Mouse (Mus musculus) liver, embryonic 13.5 days (tissue): ENCODE data around the gene Pdss2. TPM values are rescaled to one million over a fixed set of nuclear protein-coding genes. Genes with fewer than 3 reads are reported as not detected.
A peak's percentile ranks its signal among the peaks of the same experiment; 100 is the strongest.

Source experiments
- ATAC-seq: fragments of 200-750 bp; cut with Nextera tagmentation; 2 replicates; pipeline ENCODE4 v1.8.0; 2017; ENCODE audit warnings: low read depth, mild to moderate bottlenecking, moderate number of reproducible peaks, moderate library complexity
- DNase-seq: peaks from one replicate; pipeline ENCODE4 v3.0.0; 2022
- H3K27ac ChIP-seq: fragments of 300-500 bp; sonication (generic); 2 replicates; pipeline ENCODE4 v1.5.1; 2015; ENCODE audit warnings: moderate library complexity, mild to moderate bottlenecking, inconsistent platforms
- H3K27me3 ChIP-seq: fragments of 300-500 bp; sonication (generic); 2 replicates; pipeline ENCODE4 v1.6.1; 2015; ENCODE audit warnings: mild to moderate bottlenecking, inconsistent platforms
- H3K36me3 ChIP-seq: fragments of 300-500 bp; sonication (generic); 2 replicates; pipeline ENCODE4 v1.6.1; 2015; ENCODE audit warnings: mild to moderate bottlenecking, inconsistent platforms
- H3K4me1 ChIP-seq: fragments of 300-500 bp; sonication (generic); replicated peaks from 2 replicates; pipeline ENCODE4 v1.6.1; 2015; ENCODE audit warnings: inconsistent platforms
- H3K4me2 ChIP-seq: fragments of 300-500 bp; sonication (generic); 2 replicates; pipeline ENCODE4 v1.6.1; 2015; ENCODE audit warnings: inconsistent platforms, mild to moderate bottlenecking, moderate library complexity
- H3K4me3 ChIP-seq: fragments of 300-500 bp; sonication (generic); replicated peaks from 2 replicates; pipeline ENCODE4 v1.5.1; 2015; ENCODE audit warnings: mild to moderate bottlenecking, inconsistent platforms
- H3K9ac ChIP-seq: fragments of 300-500 bp; sonication (generic); 2 replicates; pipeline ENCODE4 v1.6.1; 2015; ENCODE audit warnings: mild to moderate bottlenecking, inconsistent platforms
- H3K9me3 ChIP-seq: fragments of 300-500 bp; sonication (generic); replicated peaks from 2 replicates; pipeline ENCODE4 v1.6.1; 2016; ENCODE audit warnings: inconsistent platforms
- WGBS: fragments of 180-500 bp; shearing (Covaris S2); methylation state at CpG from one replicate; pipeline ENCODE4 v1.1.7; 2015; ENCODE audit not compliant: insufficient replicate concordance; 5-methylcytosine and 5-hydroxymethylcytosine counted together
- polyA plus RNA-seq: library from polyadenylated mRNA; unstranded; fragments of >200 nt; fragmentation: Nextera tagmentation; extraction: Ambion mirVana; gene quantifications from 2 replicates; pipeline ENCODE4 v1.2.1, GENCODE M21; 2015

The Pdss2 gene
- polyA plus RNA-seq, 1 experiment from 2014 or later, result 9.0 TPM

- Histone ChIP-seq H3K27ac (no peak overlapping the region), H3K9ac (no peak overlapping the region), H3K27me3 (no peaks in the 10 kb centered on the region), H3K4me2 (no peak overlapping the region), H3K4me1 (peaks cover 13% of the 10 kb centered on the region; the same call in 1 of the 2 replicates), H3K36me3 (no peaks in the 10 kb centered on the region), H3K4me3 (no peak overlapping the region), H3K9me3 (no peaks in the 10 kb centered on the region)
- ATAC-seq (no peak), DNase-seq (no peak)
- WGBS, result 49% methylated on average over 8 of the region's 8 CpGs
Measured at GRCm38 (mm10) chr10:43277266-43278145, 56.2 kb downstream of the Pdss2 start.

- Histone ChIP-seq H3K4me1 (peaks cover 13% of the 10 kb centered on the region; the same call in 1 of the 2 replicates), H3K9me3 (no peaks in the 10 kb centered on the region), H3K4me2 (no peak overlapping the region), H3K36me3 (no peaks in the 10 kb centered on the region), H3K4me3 (no peak overlapping the region), H3K9ac (no peak overlapping the region), H3K27me3 (no peaks in the 10 kb centered on the region), H3K27ac (no peak overlapping the region)
- ATAC-seq, result no peak
- DNase-seq, result no peak
- 62% methylated on average over 5 of the region's 5 CpGs for WGBS
Measured at GRCm38 (mm10) chr10:43279637-43280288, 58.5 kb downstream of the Pdss2 start.

- WGBS, result 70% methylated on average over 1 of the region's 1 CpGs
- DNase-seq (no peak), ATAC-seq (no peak)
- Histone ChIP-seq H3K4me1 (peaks cover 38% of the 10 kb centered on the region), H3K27ac (no peak overlapping the region), H3K9ac (no peak overlapping the region), H3K27me3 (no peaks in the 10 kb centered on the region), H3K4me3 (no peak overlapping the region), H3K4me2 (no peak overlapping the region), H3K36me3 (no peaks in the 10 kb centered on the region), H3K9me3 (no peaks in the 10 kb centered on the region)
Measured at GRCm38 (mm10) chr10:43285541-43285940, 64.3 kb downstream of the Pdss2 start.

- H3K4me3 ChIP-seq, result 0 out of 2 replicates have a peak overlapping the region, but pooled peaks have one; percentile 6
- peaks cover 70% of the 10 kb centered on the region for H3K4me1 ChIP-seq
- no peaks in the 10 kb centered on the region for H3K36me3 ChIP-seq
- H3K9ac ChIP-seq, result peak overlapping the region; percentile 27; the same call in 1 of the 2 replicates
- peak overlapping the region; percentile 53 for H3K4me2 ChIP-seq
- WGBS, result 16% methylated on average over 2 of the region's 2 CpGs
- H3K27me3 ChIP-seq, result no peaks in the 10 kb centered on the region
- no peaks in the 10 kb centered on the region for H3K9me3 ChIP-seq
- peak overlapping the region; percentile 88 for H3K27ac ChIP-seq
- ATAC-seq (peak; percentile 82), DNase-seq (peak; percentile 50)
Measured at GRCm38 (mm10) chr10:43290638-43291230, 69.4 kb downstream of the Pdss2 start.

- Histone ChIP-seq H3K27ac (peak overlapping the region; percentile 88), H3K9ac (peak overlapping the region; percentile 27), H3K4me1 (peaks cover 70% of the 10 kb centered on the region), H3K4me3 (0 out of 2 replicates have a peak overlapping the region, but pooled peaks have one; percentile 6), H3K9me3 (no peaks in the 10 kb centered on the region), H3K4me2 (peak overlapping the region; percentile 53), H3K36me3 (no peaks in the 10 kb centered on the region), H3K27me3 (no peaks in the 10 kb centered on the region)
- DNase-seq (peak; percentile 42), ATAC-seq (peak; percentile 87)
- 50% methylated on average over 2 of the region's 2 CpGs for WGBS
Measured at GRCm38 (mm10) chr10:43291333-43291736, 70.0 kb downstream of the Pdss2 start.

GRCm38 (mm10) chr10:43292454-43292853, 71.2 kb downstream of the Pdss2 start:
- DNase-seq (peak; percentile 22), ATAC-seq (no peak)
- Histone ChIP-seq H3K36me3 (no peaks in the 10 kb centered on the region), H3K9me3 (no peaks in the 10 kb centered on the region), H3K27me3 (no peaks in the 10 kb centered on the region), H3K4me2 (0 out of 2 replicates have a peak overlapping the region, but pooled peaks have one; percentile 53), H3K9ac (no peak overlapping the region), H3K27ac (peak overlapping the region; percentile 88), H3K4me3 (no peak overlapping the region), H3K4me1 (peaks cover 63% of the 10 kb centered on the region)
- WGBS, result 52% methylated on average over 4 of the region's 4 CpGs

GRCm38 (mm10) chr10:43294331-43294730, 73.0 kb downstream of the Pdss2 start:
- H3K4me3 ChIP-seq, result no peak overlapping the region
- H3K36me3 ChIP-seq, result no peaks in the 10 kb centered on the region
- H3K27me3 ChIP-seq, result no peaks in the 10 kb centered on the region
- no peak overlapping the region for H3K9ac ChIP-seq
- ATAC-seq (no peak), DNase-seq (no peak)
- H3K4me1 ChIP-seq, result peaks cover 49% of the 10 kb centered on the region
- no peak overlapping the region for H3K27ac ChIP-seq
- no peaks in the 10 kb centered on the region for H3K9me3 ChIP-seq
- 85% methylated on average over 4 of the region's 4 CpGs for WGBS
- no peak overlapping the region for H3K4me2 ChIP-seq

- ATAC-seq (no peak), DNase-seq (no peak)
- Histone ChIP-seq H3K4me3 (no peak overlapping the region), H3K27me3 (no peaks in the 10 kb centered on the region), H3K4me1 (peaks cover 39% of the 10 kb centered on the region), H3K27ac (no peak overlapping the region), H3K4me2 (no peak overlapping the region), H3K9ac (no peak overlapping the region), H3K9me3 (no peaks in the 10 kb centered on the region), H3K36me3 (peaks cover 5% of the 10 kb centered on the region)
- WGBS, result 73% methylated on average over 5 of the region's 5 CpGs
Measured at GRCm38 (mm10) chr10:43308105-43308810, 87.0 kb downstream of the Pdss2 start.

GRCm38 (mm10) chr10:43310781-43311392, 89.6 kb downstream of the Pdss2 start:
- WGBS, result 62% methylated on average over 10 of the region's 10 CpGs
- Histone ChIP-seq H3K4me2 (no peak overlapping the region), H3K9me3 (no peaks in the 10 kb centered on the region), H3K4me3 (no peak overlapping the region), H3K4me1 (peaks cover 39% of the 10 kb centered on the region), H3K36me3 (peaks cover under 1% of the 10 kb centered on the region), H3K27ac (no peak overlapping the region), H3K27me3 (no peaks in the 10 kb centered on the region), H3K9ac (no peak overlapping the region)
- ATAC-seq (no peak), DNase-seq (no peak)

- H3K4me1 ChIP-seq, result peaks cover 39% of the 10 kb centered on the region
- H3K36me3 ChIP-seq, result no peaks in the 10 kb centered on the region
- H3K27ac ChIP-seq, result no peak overlapping the region
- no peak overlapping the region for H3K4me3 ChIP-seq
- no peak overlapping the region for H3K9ac ChIP-seq
- no peak overlapping the region for H3K4me2 ChIP-seq
- no peaks in the 10 kb centered on the region for H3K27me3 ChIP-seq
- no peak for DNase-seq
- 71% methylated on average over 2 of the region's 2 CpGs for WGBS
- ATAC-seq, result no peak
- H3K9me3 ChIP-seq, result no peaks in the 10 kb centered on the region
Measured at GRCm38 (mm10) chr10:43312211-43312610, 90.9 kb downstream of the Pdss2 start.
